26 mouse cellular contexts compared by ENCODE assay signal in genomic region chr17:79961391-79961790, GRCm38 (mm10).
A peak's percentile ranks its signal among the peaks of the same experiment; 100 is the strongest.
DNase-seq lines count a peak whose midpoint lies in the region; ATAC-seq and TF ChIP-seq lines count a peak whose summit lies in the region.
"Had no signal": no experiment of that assay in that cellular context is flagged by ENCODE, and none has a peak within 500 bp of the region (broad histone marks: within the 10 kb centered on the region; RNA-seq: fewer than 3 reads in every experiment).

No protein-coding gene starts in this region.

- no peak overlapping the region for H3K27ac ChIP-seq in kidney, postnatal 0 days
- H3K27ac ChIP-seq in embryonic facial prominence, embryonic 14.5 days (replicated peaks; ENCODE audit: low read depth, low read length) = no peak overlapping the region; the same call in 1 of the 2 replicates
- H3K27ac ChIP-seq in limb, embryonic 14.5 days (replicated peaks; ENCODE audit: low read depth, low read length) = no peak overlapping the region
- H3K27ac ChIP-seq in midbrain, embryonic 11.5 days (ENCODE audit: low read depth, low read length) = no peak overlapping the region
- H3K27ac ChIP-seq: hindbrain, embryonic 14.5 days; left cerebral cortex, adult 2 months; midbrain, embryonic 15.5 days had no signal

- 0 out of 2 replicates have a peak overlapping the region, but pooled peaks have one; percentile 2 for H3K4me2 ChIP-seq in kidney, postnatal 0 days (ENCODE audit: low read length)
- 0 out of 2 replicates have a peak overlapping the region, but pooled peaks have one; percentile 10 for H3K4me2 ChIP-seq in embryonic facial prominence, embryonic 14.5 days (ENCODE audit: low read depth, low read length)
- peak overlapping the region; percentile 8; the same call in 1 of the 2 replicates for H3K4me2 ChIP-seq in limb, embryonic 14.5 days (replicated peaks; ENCODE audit: low read depth, low read length, severe bottlenecking)
- H3K4me2 ChIP-seq in midbrain, embryonic 11.5 days = no peak overlapping the region
- H3K4me2 ChIP-seq: heart, embryonic 11.5 days; hindbrain, embryonic 14.5 days; liver, embryonic 11.5 days; midbrain, embryonic 15.5 days had no signal

- no peaks in the 10 kb centered on the region for H3K36me3 ChIP-seq in kidney, postnatal 0 days (ENCODE audit: insufficient read depth, low read length)
- no peaks in the 10 kb centered on the region for H3K36me3 ChIP-seq in embryonic facial prominence, embryonic 14.5 days (ENCODE audit: control insufficient read depth, insufficient read depth, low read length)
- H3K36me3 ChIP-seq in limb, embryonic 14.5 days (ENCODE audit: control insufficient read depth, insufficient read depth, low read length) = no peaks in the 10 kb centered on the region
- no peaks in the 10 kb centered on the region for H3K36me3 ChIP-seq in midbrain, embryonic 11.5 days (ENCODE audit: control insufficient read depth, insufficient read depth, low read length)
- H3K36me3 ChIP-seq: midbrain, embryonic 15.5 days had no signal

- no peak for TF ChIP-seq POLR2A in limb, embryonic 14.5 days (IDR thresholded peaks at IDR 0.05; ENCODE audit: borderline replicate concordance, extremely low read depth, insufficient read depth, insufficient read length)

- ATAC-seq in kidney, postnatal 0 days (replicated peaks; ENCODE audit: low FRiP score, low read depth) = no peak
- no peak for ATAC-seq in embryonic facial prominence, embryonic 14.5 days (ENCODE audit: low read depth)
- no peak for ATAC-seq in limb, embryonic 14.5 days (ENCODE audit: low FRiP score, low read depth)
- no peak for ATAC-seq in midbrain, embryonic 11.5 days (ENCODE audit: low FRiP score)
- ATAC-seq: CD4-positive, CD25-positive, alpha-beta regulatory T cell, adult 4 months; intestine, postnatal 0 days; midbrain, embryonic 15.5 days had no signal

- WGBS in kidney, postnatal 0 days = 37% methylated on average over 9 of the region's 9 CpGs
- WGBS in embryonic facial prominence, embryonic 14.5 days = 22% methylated on average over 9 of the region's 9 CpGs
- 27% methylated on average over 9 of the region's 9 CpGs for WGBS in limb, embryonic 14.5 days
- WGBS in midbrain, embryonic 11.5 days = 78% methylated on average over 9 of the region's 9 CpGs

- DNase-seq in kidney, postnatal 0 days (ENCODE audit: low spot score) = peak; percentile 37
- no peak for DNase-seq in kidney, postnatal 4 days
- peak; percentile 10 for DNase-seq in 3T3-L1 (ENCODE audit: low read depth, low spot score)
- peak; percentile 63 for DNase-seq in embryonic facial prominence, embryonic 14.5 days (ENCODE audit: low spot score)
- DNase-seq in limb, embryonic 14.5 days (ENCODE audit: low spot score) = no peak
- DNase-seq in spleen, postnatal 4 days (ENCODE audit: low spot score in 2 of 2) = no peak
- no peak for DNase-seq in urinary bladder, postnatal 4 days (ENCODE audit: low spot score in 2 of 2)
- no peak for DNase-seq in midbrain, embryonic 11.5 days (ENCODE audit: low spot score, missing footprints)
- DNase-seq: adrenal gland, postnatal 36 days; cerebellum, adult 2 months; cerebellum, postnatal 25 days; gastrocnemius, postnatal 25 days; heart, adult 11 months; heart, postnatal 4 days; kidney, adult 9 months; kidney, postnatal 14 days; lung, postnatal 10 days; thymus, postnatal 25 days had no signal

- H3K27me3 ChIP-seq in kidney, postnatal 0 days (ENCODE audit: insufficient read depth, low read length) = no peaks in the 10 kb centered on the region
- H3K27me3 ChIP-seq in embryonic facial prominence, embryonic 14.5 days (replicated peaks; ENCODE audit: control insufficient read depth, insufficient read depth, low read length) = no peaks in the 10 kb centered on the region
- no peaks in the 10 kb centered on the region for H3K27me3 ChIP-seq in limb, embryonic 14.5 days (ENCODE audit: control insufficient read depth, insufficient read depth, low read length)
- no peaks in the 10 kb centered on the region for H3K27me3 ChIP-seq in midbrain, embryonic 11.5 days (ENCODE audit: control insufficient read depth, insufficient read depth, low read length)
- H3K27me3 ChIP-seq: midbrain, embryonic 15.5 days had no signal

- peaks cover 4% of the 10 kb centered on the region; the same call in 1 of the 2 replicates for H3K4me1 ChIP-seq in kidney, postnatal 0 days (replicated peaks; ENCODE audit: insufficient read depth, low read length)
- peaks cover 32% of the 10 kb centered on the region for H3K4me1 ChIP-seq in embryonic facial prominence, embryonic 14.5 days (ENCODE audit: control insufficient read depth, insufficient read depth, low read length)
- peaks cover 30% of the 10 kb centered on the region for H3K4me1 ChIP-seq in limb, embryonic 14.5 days (ENCODE audit: control insufficient read depth, insufficient read depth, low read length)
- H3K4me1 ChIP-seq in midbrain, embryonic 11.5 days (ENCODE audit: control insufficient read depth, insufficient read depth, low read length) = no peaks in the 10 kb centered on the region
- H3K4me1 ChIP-seq: midbrain, embryonic 15.5 days had no signal

- H3K9me3 ChIP-seq in kidney, postnatal 0 days (replicated peaks; ENCODE audit: low read length) = no peaks in the 10 kb centered on the region
- H3K9me3 ChIP-seq in embryonic facial prominence, embryonic 14.5 days (ENCODE audit: control insufficient read depth, low read length) = no peaks in the 10 kb centered on the region
- H3K9me3 ChIP-seq in limb, embryonic 14.5 days (ENCODE audit: control insufficient read depth, low read length) = no peaks in the 10 kb centered on the region
- no peaks in the 10 kb centered on the region for H3K9me3 ChIP-seq in midbrain, embryonic 11.5 days (ENCODE audit: control insufficient read depth, low read length)
- H3K9me3 ChIP-seq: midbrain, embryonic 15.5 days had no signal

- H3K4me3 ChIP-seq in kidney, postnatal 0 days (replicated peaks; ENCODE audit: low read depth, low read length) = no peak overlapping the region
- H3K4me3 ChIP-seq in embryonic facial prominence, embryonic 14.5 days (ENCODE audit: low read depth, low read length) = no peak overlapping the region
- H3K4me3 ChIP-seq in limb, embryonic 14.5 days (replicated peaks; ENCODE audit: low read length) = no peak overlapping the region
- H3K4me3 ChIP-seq in midbrain, embryonic 11.5 days (ENCODE audit: low read depth, low read length) = no peak overlapping the region
- H3K4me3 ChIP-seq: erythroblast, embryonic 14.5 days; left cerebral cortex, adult 2 months; midbrain, embryonic 15.5 days had no signal

- no peak for TF ChIP-seq CTCF in kidney, postnatal 0 days (IDR thresholded peaks at IDR 0.05; ENCODE audit: low read depth)

- H3K9ac ChIP-seq in kidney, postnatal 0 days (ENCODE audit: low read depth, low read length) = no peak overlapping the region
- H3K9ac ChIP-seq in embryonic facial prominence, embryonic 14.5 days (ENCODE audit: low read depth, low read length) = 0 out of 2 replicates have a peak overlapping the region, but pooled peaks have one; percentile 17
- no peak overlapping the region for H3K9ac ChIP-seq in limb, embryonic 14.5 days (ENCODE audit: low read depth, low read length, severe bottlenecking)
- H3K9ac ChIP-seq in midbrain, embryonic 11.5 days (ENCODE audit: low read length) = no peak overlapping the region
- H3K9ac ChIP-seq: hindbrain, embryonic 14.5 days; midbrain, embryonic 15.5 days had no signal

Comparison
In these comparisons a context has a peak if more than half of its experiments do, and no peak if none do; other contexts are left out.
1. DNase-seq: peak in kidney, postnatal 0 days (single experiment), 3T3-L1 (single experiment) and embryonic facial prominence, embryonic 14.5 days (single experiment); none in kidney, postnatal 4 days (0 of 2), limb, embryonic 14.5 days (single experiment), spleen, postnatal 4 days (0 of 2), urinary bladder, postnatal 4 days (0 of 2) and midbrain, embryonic 11.5 days (single experiment).